Mouse (Mus musculus) embryonic stem cell, embryonic (primary cell): ENCODE data around the gene Mios.

Experiments used
- CTCF ChIA-PET, 4 experiments: fragments of 300-600 bp in 2 of 4; fragments of 350-600 bp in 2 of 4; sonication (Branson Sonifier 250); formaldehyde crosslinking; loops; one replicate each; lab custom pipeline; 2022; ENCODE audit warnings: inconsistent platforms in 2 of 4; lab: Charles Lee
- POLR2A ChIA-PET, 4 experiments: fragments of 300-600 bp in 2 of 4; fragments of 350-600 bp in 2 of 4; sonication (Branson Sonifier 250); formaldehyde crosslinking; loops; one replicate each; lab custom pipeline; 2022; ENCODE audit warnings: antibody characterized with exemption in 4 of 4, inconsistent platforms in 1 of 4; lab: Charles Lee

Mios gene

DNA sequence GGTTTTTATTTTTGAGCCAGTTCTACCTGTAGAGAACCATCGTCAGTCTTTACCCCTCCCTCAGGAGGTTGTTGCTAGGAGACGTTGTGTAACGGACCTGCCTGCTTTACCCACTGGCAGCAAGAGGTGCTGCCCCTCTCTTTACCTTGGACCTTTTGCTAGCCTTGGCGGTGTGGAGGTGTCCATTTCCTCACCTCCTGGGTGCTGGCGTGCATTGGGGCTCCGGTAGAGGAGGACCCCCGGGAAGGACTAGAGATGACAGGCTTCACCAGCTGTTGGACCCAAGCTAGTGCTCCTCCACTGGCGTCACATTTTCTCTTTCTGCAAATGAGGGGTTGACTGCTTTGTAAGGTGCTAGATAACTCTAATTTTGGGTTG, 50.6 kb downstream of the Mios start:
- CTCF ChIA-PET: interaction anchor here in 1 of 4 experiments (1.7 kb wide), 1 partner anchor 10 kb away, joined by 7 read pairs; no protein-coding TSS in a partner anchor
- POLR2A ChIA-PET: interaction anchor here in 3 of 4 experiments (0.6 to 3.0 kb wide), 21 partner anchors 8 to 565 kb away, joined by 3 to 16 read pairs (median 4); partner anchors contain the start of gene C1galt1 (in 2 of the 3)

- CTCF ChIA-PET: interaction anchor here in 2 of 4 experiments (0.6 to 1.9 kb wide), 3 partner anchors 12 to 436 kb away, joined by 4 to 7 read pairs (median 7); partner anchors contain the start of genes Gm45062 (in 1 of the 2), Rpa3 (in 1 of the 2) and Umad1 (in 1 of the 2)
These were observed 62.0 kb downstream of the Mios start for GRCm38 (mm10) chr6:8271047-8271446.

GRCm38 (mm10) chr6:8274387-8275054, 65.5 kb downstream of the Mios start:
- ChIA-PET CTCF (interaction anchor here (0.5 to 1.5 kb wide), 15 partner anchors 16 to 560 kb away, joined by 3 to 6 read pairs (median 3); partner anchors contain the start of genes Gm45062 (in 1 of the 4), Rpa3 (in 1 of the 4) and Umad1 (in 1 of the 4)), POLR2A (interaction anchor here in 2 of 4 experiments (1.3 to 1.9 kb wide), 3 partner anchors 15 to 211 kb away, joined by 3 to 10 read pairs (median 4); partner anchors contain the start of genes Gm45062 (in 1 of the 2), Rpa3 (in 1 of the 2) and Umad1 (in 1 of the 2))

More at GRCm38 (mm10) chr6:8271047-8271446, 62.0 kb downstream of the Mios start:
- POLR2A ChIA-PET: interaction anchor here in 1 of 4 experiments (0.6 kb wide), 1 partner anchor 63 kb away, joined by 3 read pairs; no protein-coding TSS in a partner anchor

GRCm38 (mm10) chr6:8275098-8275497, 66.1 kb downstream of the Mios start:
- POLR2A ChIA-PET: interaction anchor here in 2 of 4 experiments (1.3 to 1.9 kb wide), 3 partner anchors 16 to 210 kb away, joined by 3 to 10 read pairs (median 4); partner anchors contain the start of genes Gm45062 (in 1 of the 2), Rpa3 (in 1 of the 2) and Umad1 (in 1 of the 2)

GRCm38 (mm10) chr6:8276431-8276830, 67.4 kb downstream of the Mios start:
- CTCF ChIA-PET: interaction anchor here in 2 of 4 experiments (0.5 to 0.7 kb wide), 2 partner anchors 30 to 58 kb away, joined by 3 read pairs; no protein-coding TSS in a partner anchor
- POLR2A ChIA-PET: no interaction called here

More at GRCm38 (mm10) chr6:8275098-8275497, 66.1 kb downstream of the Mios start:
- CTCF ChIA-PET: interaction anchor here (0.6 to 1.5 kb wide), 13 partner anchors 9 to 556 kb away, joined by 3 to 6 read pairs (median 3); partner anchors contain the start of genes Gm45062 (in 1 of the 4), Ica1 (in 1 of the 4), Rpa3 (in 1 of the 4) and Umad1 (in 1 of the 4)

GRCm38 (mm10) chr6:8278426-8279002, 69.5 kb downstream of the Mios start:
- ChIA-PET POLR2A (no interaction called here), CTCF (no interaction called here)

DNA sequence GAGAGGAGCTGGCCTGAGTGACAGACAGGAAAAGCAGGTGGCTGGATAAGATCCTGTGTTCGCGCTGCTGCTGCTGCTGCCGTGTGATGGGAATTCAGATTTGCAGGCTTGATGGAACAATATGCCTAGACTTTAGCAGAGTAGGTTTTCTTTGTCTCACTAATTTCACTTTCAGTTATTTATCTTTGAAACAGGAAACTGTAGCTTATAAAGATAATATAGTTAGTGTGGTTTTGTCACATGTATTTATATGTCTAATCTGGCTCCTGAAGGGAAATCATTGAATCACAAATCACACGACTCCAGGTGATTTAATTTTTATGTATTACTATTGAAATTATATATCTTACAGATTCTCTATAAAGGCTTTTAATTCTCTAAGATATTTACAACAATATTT, 74.2 kb downstream of the Mios start:
- ChIA-PET CTCF (interaction anchor here in 1 of 4 experiments (0.6 kb wide), 1 partner anchor 11 kb away, joined by 3 read pairs; no protein-coding TSS in a partner anchor), POLR2A (no interaction called here)

- CTCF ChIA-PET: no interaction called here
- POLR2A ChIA-PET: no interaction called here
These were observed 76.5 kb downstream of the Mios start for GRCm38 (mm10) chr6:8285401-8285960.
